In genomic region chr14:61683791-61684411, GRCm38 (mm10) we compare ENCODE assay signal across 8 mouse cellular contexts.
DNase-seq lines count a peak whose midpoint lies in the region; ATAC-seq and TF ChIP-seq lines count a peak whose summit lies in the region.

No protein-coding gene starts in this region.

- H3K9me3 ChIP-seq in forebrain, embryonic 15.5 days, result no peaks in the 10 kb centered on the region
- H3K9me3 ChIP-seq in intestine, embryonic 16.5 days (ENCODE audit: control insufficient read depth, low read length), result no peaks in the 10 kb centered on the region
- H3K9me3 ChIP-seq in lung, postnatal 0 days (ENCODE audit: low read length), result no peaks in the 10 kb centered on the region
- no peaks in the 10 kb centered on the region for H3K9me3 ChIP-seq in stomach, embryonic 16.5 days (replicated peaks; ENCODE audit: control insufficient read depth, low read length)

- 32% methylated on average over 19 of the region's 19 CpGs for WGBS in forebrain, embryonic 15.5 days
- WGBS in intestine, embryonic 16.5 days, result 42% methylated on average over 19 of the region's 19 CpGs
- WGBS in lung, postnatal 0 days, result 29% methylated on average over 19 of the region's 19 CpGs
- WGBS in stomach, embryonic 16.5 days, result 32% methylated on average over 19 of the region's 19 CpGs

- peak overlapping the region; percentile 99 for H3K27ac ChIP-seq in layer of hippocampus, adult 2 months
- H3K27ac ChIP-seq in forebrain, embryonic 15.5 days (replicated peaks), result no peak overlapping the region
- H3K27ac ChIP-seq in intestine, embryonic 16.5 days (ENCODE audit: low read length), result no peak overlapping the region
- peak overlapping the region; percentile 98 for H3K27ac ChIP-seq in lung, postnatal 0 days (ENCODE audit: low read length)
- no peak overlapping the region for H3K27ac ChIP-seq in stomach, embryonic 16.5 days (ENCODE audit: low read length)

- TF ChIP-seq CTCF in layer of hippocampus, adult 2 months (conservative IDR thresholded peaks at IDR 0.05), result no peak
- TF ChIP-seq CTCF in lung, postnatal 0 days (IDR thresholded peaks at IDR 0.05), result no peak

- no peak for ATAC-seq in forebrain, embryonic 15.5 days (replicated peaks)
- no peak for ATAC-seq in intestine, embryonic 16.5 days
- ATAC-seq in lung, postnatal 0 days, result no peak
- no peak for ATAC-seq in stomach, embryonic 16.5 days (ENCODE audit: insufficient read depth, low FRiP score)

- peak overlapping the region; percentile 32 for H3K4me2 ChIP-seq in forebrain, embryonic 15.5 days (replicated peaks)
- peak overlapping the region; percentile 96 for H3K4me2 ChIP-seq in intestine, embryonic 16.5 days (ENCODE audit: low read depth, low read length)
- peak overlapping the region; percentile 99 for H3K4me2 ChIP-seq in lung, postnatal 0 days (replicated peaks; ENCODE audit: low read depth, low read length)
- peak overlapping the region; percentile 92 for H3K4me2 ChIP-seq in stomach, embryonic 16.5 days (ENCODE audit: low read depth, low read length)

- no peaks in the 10 kb centered on the region for H3K36me3 ChIP-seq in forebrain, embryonic 15.5 days
- no peaks in the 10 kb centered on the region for H3K36me3 ChIP-seq in intestine, embryonic 16.5 days (ENCODE audit: control insufficient read depth, insufficient read depth, low read length)
- no peaks in the 10 kb centered on the region for H3K36me3 ChIP-seq in lung, postnatal 0 days (ENCODE audit: insufficient read depth, low read length)
- no peaks in the 10 kb centered on the region for H3K36me3 ChIP-seq in stomach, embryonic 16.5 days (ENCODE audit: control insufficient read depth, insufficient read depth, low read length)

- peaks cover 11% of the 10 kb centered on the region for H3K27me3 ChIP-seq in forebrain, embryonic 15.5 days
- H3K27me3 ChIP-seq in intestine, embryonic 16.5 days (replicated peaks; ENCODE audit: control insufficient read depth, insufficient read depth, low read length), result peaks cover 12% of the 10 kb centered on the region; the same call in 1 of the 2 replicates
- H3K27me3 ChIP-seq in lung, postnatal 0 days (replicated peaks; ENCODE audit: insufficient read depth, low read length), result peaks cover 4% of the 10 kb centered on the region
- peaks cover 14% of the 10 kb centered on the region for H3K27me3 ChIP-seq in stomach, embryonic 16.5 days (ENCODE audit: control insufficient read depth, insufficient read depth, low read length)

- no peak for TF ChIP-seq EP300 in lung, postnatal 0 days (IDR thresholded peaks at IDR 0.05)

- peaks cover 58% of the 10 kb centered on the region for H3K4me1 ChIP-seq in forebrain, embryonic 15.5 days
- H3K4me1 ChIP-seq in intestine, embryonic 16.5 days (ENCODE audit: control insufficient read depth, insufficient read depth, low read length), result peaks cover 30% of the 10 kb centered on the region
- H3K4me1 ChIP-seq in lung, postnatal 0 days (ENCODE audit: insufficient read depth, low read depth, low read length), result peaks cover 17% of the 10 kb centered on the region; the same call in 1 of the 2 replicates
- peaks cover 15% of the 10 kb centered on the region for H3K4me1 ChIP-seq in stomach, embryonic 16.5 days (ENCODE audit: control insufficient read depth, insufficient read depth, low read length)

- H3K9ac ChIP-seq in forebrain, embryonic 15.5 days (replicated peaks), result no peak overlapping the region
- 0 out of 2 replicates have a peak overlapping the region, but pooled peaks have one; percentile 26 for H3K9ac ChIP-seq in intestine, embryonic 16.5 days (ENCODE audit: low read depth, low read length)
- no peak overlapping the region for H3K9ac ChIP-seq in lung, postnatal 0 days (replicated peaks; ENCODE audit: low read depth)
- H3K9ac ChIP-seq in stomach, embryonic 16.5 days (ENCODE audit: low read length), result no peak overlapping the region

- no peak for DNase-seq in layer of hippocampus, adult 2 months (ENCODE audit: low spot score in 2 of 2)
- no peak for DNase-seq in layer of hippocampus, adult 18-20 months (ENCODE audit: low spot score in 2 of 2)
- DNase-seq in adrenal gland, adult 2 months, result peak; percentile 55
- peak; percentile 57 for DNase-seq in lung, postnatal 0 days (ENCODE audit: low spot score)
- DNase-seq in c-Kit-positive CD71-positive TER-119-positive erythroid progenitor cells, embryonic 14.5 days (ENCODE audit: low spot score), result no peak

- H3K4me3 ChIP-seq in layer of hippocampus, adult 2 months, result peak overlapping the region; percentile 22
- H3K4me3 ChIP-seq in forebrain, embryonic 15.5 days, result peak overlapping the region; percentile 10; the same call in 1 of the 2 replicates
- H3K4me3 ChIP-seq in intestine, embryonic 16.5 days (ENCODE audit: low read length), result peak overlapping the region; percentile 22
- H3K4me3 ChIP-seq in lung, postnatal 0 days (ENCODE audit: low read depth, low read length), result peak overlapping the region; percentile 33
- H3K4me3 ChIP-seq in stomach, embryonic 16.5 days (replicated peaks; ENCODE audit: low read length), result peak overlapping the region; percentile 28

Comparison
In these comparisons a context has a peak if more than half of its experiments do, and no peak if none do; other contexts are left out.
1. DNase-seq: peak in adrenal gland, adult 2 months (single experiment) and lung, postnatal 0 days (single experiment); none in layer of hippocampus, adult 2 months (0 of 2), layer of hippocampus, adult 18-20 months (0 of 2) and c-Kit-positive CD71-positive TER-119-positive erythroid progenitor cells, embryonic 14.5 days (single experiment).
2. H3K27ac ChIP-seq: peak in layer of hippocampus, adult 2 months (single experiment) and lung, postnatal 0 days (single experiment); none in forebrain, embryonic 15.5 days (single experiment), intestine, embryonic 16.5 days (single experiment) and stomach, embryonic 16.5 days (single experiment).
3. H3K4me2 ChIP-seq: peak in every context shown above with its lines; median percentile 99 in lung, postnatal 0 days; 96 in intestine, embryonic 16.5 days; 92 in stomach, embryonic 16.5 days; 32 in forebrain, embryonic 15.5 days.
4. Peak in every context shown above with its lines, with median percentiles within 50 percentile points of each other: H3K4me3 ChIP-seq.